Mouse (Mus musculus) stomach, embryonic 15.5 days (tissue): ENCODE measurements around the gene Arl10. TPM values are rescaled to one million over a fixed set of nuclear protein-coding genes. Genes with fewer than 3 reads are reported as not detected.
"Not testable (repeated sequence)": the region's sequence is repeated elsewhere in the genome, so short reads cannot be mapped to it uniquely, and the experiment has no call there.

Experiments used
- ATAC-seq: fragments of 200-750 bp; cut with Nextera tagmentation; 2 replicates; pipeline ENCODE4 v1.8.0; 2017; ENCODE audit warnings: low read depth, moderate number of reproducible peaks, moderate TSS enrichment; ENCODE audit not compliant: insufficient read depth, low FRiP score
- H3K27ac ChIP-seq: fragments of 300-500 bp; sonication (generic); 2 replicates; pipeline ENCODE4 v1.5.1; 2015; ENCODE audit warnings: mild to moderate bottlenecking, inconsistent platforms
- H3K27me3 ChIP-seq: fragments of 300-500 bp; sonication (generic); replicated peaks from 2 replicates; pipeline ENCODE4 v1.6.1; 2015; ENCODE audit warnings: inconsistent platforms
- H3K36me3 ChIP-seq: fragments of 300-500 bp; sonication (generic); 2 replicates; pipeline ENCODE4 v1.6.1; 2015; ENCODE audit warnings: inconsistent platforms
- H3K4me1 ChIP-seq: fragments of 300-500 bp; sonication (generic); 2 replicates; pipeline ENCODE4 v1.6.1; 2015; ENCODE audit warnings: inconsistent platforms
- H3K4me2 ChIP-seq: fragments of 300-500 bp; sonication (generic); 2 replicates; pipeline ENCODE4 v1.6.1; 2015; ENCODE audit warnings: mild to moderate bottlenecking, inconsistent platforms
- H3K4me3 ChIP-seq: fragments of 300-500 bp; sonication (generic); replicated peaks from 2 replicates; pipeline ENCODE4 v1.5.1; 2015; ENCODE audit warnings: inconsistent platforms
- H3K9ac ChIP-seq: fragments of 300-500 bp; sonication (generic); 2 replicates; pipeline ENCODE4 v1.6.1; 2015; ENCODE audit warnings: inconsistent platforms
- H3K9me3 ChIP-seq: fragments of 300-500 bp; sonication (generic); 2 replicates; pipeline ENCODE4 v1.6.1; 2016; ENCODE audit warnings: inconsistent platforms
- WGBS: fragments of 180-500 bp; shearing (Covaris S2); methylation state at CpG from one replicate; pipeline ENCODE4 v1.1.7; 2015; 5-methylcytosine and 5-hydroxymethylcytosine counted together
- polyA plus RNA-seq: library from polyadenylated mRNA; unstranded; fragments of >200 nt; fragmentation: Nextera tagmentation; extraction: Ambion mirVana; gene quantifications from 2 replicates; pipeline ENCODE4 v1.2.1, GENCODE M21; 2015

The Arl10 gene
- polyA plus RNA-seq, 1 experiment from 2014 or later: 26.3 TPM

DNA sequence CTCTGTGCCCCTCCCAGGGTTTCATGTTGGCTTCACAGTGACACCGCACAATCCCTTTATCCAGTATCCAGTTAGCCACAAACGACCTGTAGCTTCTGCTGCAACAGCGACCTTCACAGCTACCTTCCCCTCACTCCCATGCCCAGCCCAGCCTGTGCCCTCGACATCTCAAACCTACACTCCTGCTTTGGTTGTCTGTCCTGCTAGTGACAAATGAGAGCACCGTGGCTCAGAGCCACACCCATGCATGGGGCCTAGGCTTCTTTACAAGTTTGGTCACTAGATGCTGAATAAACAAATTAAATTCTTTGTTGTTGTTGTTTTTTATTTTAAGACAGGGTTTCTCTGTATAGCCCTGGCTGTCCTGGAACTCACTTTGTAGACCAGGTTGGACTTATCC, 32.4 kb downstream of the Arl10 start:
- no peak for ATAC-seq
- H3K4me1 ChIP-seq: peaks cover 14% of the 10 kb centered on the region; the same call in 1 of the 2 replicates
- no peaks in the 10 kb centered on the region for H3K27me3 ChIP-seq
- no peak overlapping the region for H3K9ac ChIP-seq
- H3K4me2 ChIP-seq: no peak overlapping the region
- H3K9me3 ChIP-seq: no peaks in the 10 kb centered on the region
- WGBS: 47% methylated on average over 5 of the region's 5 CpGs
- no peak overlapping the region for H3K4me3 ChIP-seq
- peaks cover 3% of the 10 kb centered on the region; the same call in 1 of the 2 replicates for H3K36me3 ChIP-seq
- no peak overlapping the region for H3K27ac ChIP-seq

DNA sequence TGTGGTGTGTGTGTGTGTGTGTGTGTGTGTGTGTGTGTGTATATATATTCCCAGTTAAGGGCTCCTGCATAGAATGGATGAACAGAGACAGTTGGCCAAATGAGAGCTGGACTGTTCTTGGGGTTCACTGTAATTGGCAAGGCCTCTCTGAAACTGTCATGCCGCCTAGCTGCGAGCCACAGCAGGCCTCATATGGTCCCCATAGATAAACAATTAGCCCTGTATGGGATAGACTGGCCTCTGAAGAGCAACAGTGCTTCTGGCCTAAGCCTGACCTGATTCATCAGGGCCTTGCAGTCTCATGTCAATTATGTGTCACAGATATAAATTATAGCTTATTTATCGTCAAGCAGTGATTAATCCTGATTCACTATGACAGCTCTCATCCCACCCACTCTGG, 33.2 kb downstream of the Arl10 start:
- Histone ChIP-seq H3K4me1 (peaks cover 14% of the 10 kb centered on the region; the same call in 1 of the 2 replicates), H3K27ac (no peak overlapping the region), H3K4me3 (no peak overlapping the region), H3K27me3 (no peaks in the 10 kb centered on the region), H3K9ac (no peak overlapping the region), H3K36me3 (peaks cover 3% of the 10 kb centered on the region; the same call in 1 of the 2 replicates), H3K9me3 (no peaks in the 10 kb centered on the region), H3K4me2 (no peak overlapping the region)
- 66% methylated on average over 3 of the region's 3 CpGs for WGBS
- ATAC-seq: no peak

DNA sequence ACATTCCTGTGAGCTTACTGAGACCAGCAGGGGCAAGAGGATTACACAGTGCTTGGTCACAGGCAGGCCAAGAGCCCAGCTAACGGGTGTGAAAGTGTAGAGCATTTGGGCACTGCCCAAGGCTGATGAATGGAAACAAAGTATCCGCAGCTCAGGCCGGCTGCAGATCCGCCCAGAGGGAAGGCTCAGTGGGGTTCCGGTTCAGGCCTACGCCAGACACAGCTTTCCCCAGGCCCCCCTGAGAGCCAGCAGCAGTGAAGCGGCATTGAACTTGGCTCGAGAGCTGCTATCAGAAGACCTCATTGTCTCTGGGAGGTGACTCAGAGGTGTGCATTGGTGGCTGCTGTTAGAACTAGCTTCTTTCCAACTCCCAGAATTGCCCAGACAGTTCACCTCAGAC, 33.9 kb downstream of the Arl10 start:
- 42% methylated on average over 8 of the region's 8 CpGs for WGBS
- Histone ChIP-seq H3K4me3 (no peak overlapping the region), H3K9ac (no peak overlapping the region), H3K27ac (no peak overlapping the region), H3K4me1 (peaks cover 14% of the 10 kb centered on the region; the same call in 1 of the 2 replicates), H3K9me3 (no peaks in the 10 kb centered on the region), H3K4me2 (no peak overlapping the region; the same call in 1 of the 2 replicates), H3K27me3 (no peaks in the 10 kb centered on the region), H3K36me3 (no peaks in the 10 kb centered on the region)
- ATAC-seq: no peak

DNA sequence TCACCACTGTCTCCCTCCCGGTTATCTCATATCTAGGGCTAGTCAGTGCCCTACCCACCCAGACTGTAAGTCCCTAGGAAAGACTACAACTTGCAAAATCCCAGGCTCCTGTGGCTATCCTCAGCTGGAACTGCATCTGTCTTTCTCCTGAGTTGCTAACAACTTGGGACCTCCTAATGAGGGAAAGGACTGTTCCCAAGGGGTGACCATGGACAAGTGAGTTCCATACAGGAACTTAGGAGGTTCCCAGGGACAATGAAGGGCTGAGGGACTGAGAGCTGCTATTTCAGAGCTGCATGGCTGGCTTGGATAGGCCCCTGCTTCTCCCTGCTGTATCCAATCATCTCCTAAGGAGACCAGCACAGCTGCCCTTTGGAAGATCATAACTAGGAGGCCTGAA, 34.5 kb downstream of the Arl10 start:
- no peak overlapping the region for H3K4me3 ChIP-seq
- H3K9ac ChIP-seq: no peak overlapping the region
- H3K4me1 ChIP-seq: peaks cover 14% of the 10 kb centered on the region; the same call in 1 of the 2 replicates
- no peaks in the 10 kb centered on the region for H3K36me3 ChIP-seq
- H3K9me3 ChIP-seq: no peaks in the 10 kb centered on the region
- H3K27ac ChIP-seq: no peak overlapping the region
- WGBS: 24% methylated on average over 1 of the region's 1 CpGs
- H3K27me3 ChIP-seq: no peaks in the 10 kb centered on the region
- ATAC-seq: no peak
- peak overlapping the region; percentile 14; the same call in 1 of the 2 replicates for H3K4me2 ChIP-seq

DNA sequence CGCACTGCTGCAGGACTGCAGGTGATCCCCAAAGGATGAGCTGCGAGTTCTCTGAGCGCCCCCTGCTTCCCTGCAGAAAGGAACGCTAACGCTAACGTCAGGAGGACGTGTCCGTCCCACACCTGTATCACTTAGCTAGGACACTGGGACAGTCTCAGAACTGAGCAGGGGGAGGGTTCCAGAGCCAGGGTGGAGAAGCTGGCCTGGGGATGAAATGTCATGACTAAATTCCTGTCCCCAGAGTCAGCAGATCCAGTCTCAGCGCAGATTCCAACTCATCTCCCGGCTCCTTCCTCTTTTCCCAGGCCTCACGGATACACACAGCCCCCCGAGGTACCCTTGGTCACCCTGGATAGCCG, 35.8 kb downstream of the Arl10 start:
- Histone ChIP-seq H3K36me3 (no peaks in the 10 kb centered on the region), H3K4me3 (peak overlapping the region; percentile 78), H3K9ac (peak overlapping the region; percentile 73), H3K4me1 (peaks cover 14% of the 10 kb centered on the region; the same call in 1 of the 2 replicates), H3K9me3 (no peaks in the 10 kb centered on the region), H3K4me2 (peak overlapping the region; percentile 95), H3K27ac (peak overlapping the region; percentile 64; the same call in 1 of the 2 replicates), H3K27me3 (no peaks in the 10 kb centered on the region)
- 12% methylated on average over 13 of the region's 13 CpGs for WGBS
- peak; percentile 12; the same call in 1 of the 2 replicates for ATAC-seq

DNA sequence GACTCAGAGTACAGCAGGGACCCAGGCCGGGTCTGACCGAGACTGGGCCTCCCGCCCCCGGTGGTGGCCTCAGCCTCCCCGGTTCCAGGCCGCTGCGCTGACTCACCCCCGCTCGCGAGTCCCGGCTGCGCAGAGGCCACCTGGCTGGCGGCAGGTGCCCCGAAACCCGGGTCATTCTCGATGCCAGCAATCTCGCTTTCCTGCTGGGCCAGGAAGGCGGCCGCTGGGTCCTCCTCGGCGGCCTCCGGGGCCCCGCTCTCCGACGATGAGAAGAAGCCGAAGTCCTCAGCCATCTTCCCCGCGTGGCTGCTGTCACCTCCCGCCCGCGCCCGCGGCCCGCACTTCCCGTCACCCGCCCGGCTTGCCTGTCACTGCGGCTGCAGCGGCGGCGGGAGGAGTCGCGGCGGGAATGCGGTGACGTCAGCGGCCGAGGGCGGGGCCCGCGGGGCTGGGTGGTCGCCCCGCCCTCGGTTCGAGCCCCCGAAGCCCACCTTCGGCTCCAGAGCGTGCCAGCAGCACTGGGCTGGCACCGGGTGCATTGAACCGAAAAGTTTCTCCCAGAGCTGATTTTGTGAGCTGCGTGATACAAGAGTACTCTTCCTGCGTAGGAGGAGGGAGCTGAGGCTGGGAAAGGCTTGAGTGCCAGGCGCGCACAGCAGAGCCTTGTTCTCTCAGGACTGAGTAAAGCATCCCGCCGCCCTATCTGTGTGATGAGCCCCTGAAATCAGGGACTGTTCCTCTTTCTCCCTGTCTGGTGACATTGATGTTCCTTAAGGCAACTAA, 36.3 kb downstream of the Arl10 start, which contains the start of gene Cltb:
Cltb (minus strand) TSS at position 373 of the 783 bp plus-strand sequence.
- no peaks in the 10 kb centered on the region for H3K27me3 ChIP-seq
- ATAC-seq: peak; percentile 73; the same call in 1 of the 2 replicates
- H3K9ac ChIP-seq: peak within 1 kb of the TSS; percentile 73
- peak within 1 kb of the TSS; percentile 78 for H3K4me3 ChIP-seq
- peaks cover 14% of the 10 kb centered on the region; the same call in 1 of the 2 replicates for H3K4me1 ChIP-seq
- H3K36me3 ChIP-seq: no peaks in the 10 kb centered on the region
- peak within 1 kb of the TSS; percentile 95 for H3K4me2 ChIP-seq
- peak within 1 kb of the TSS; percentile 64 for H3K27ac ChIP-seq
- WGBS: under 1% methylated on average over 65 of the region's 66 CpGs
- no peaks in the 10 kb centered on the region for H3K9me3 ChIP-seq

DNA sequence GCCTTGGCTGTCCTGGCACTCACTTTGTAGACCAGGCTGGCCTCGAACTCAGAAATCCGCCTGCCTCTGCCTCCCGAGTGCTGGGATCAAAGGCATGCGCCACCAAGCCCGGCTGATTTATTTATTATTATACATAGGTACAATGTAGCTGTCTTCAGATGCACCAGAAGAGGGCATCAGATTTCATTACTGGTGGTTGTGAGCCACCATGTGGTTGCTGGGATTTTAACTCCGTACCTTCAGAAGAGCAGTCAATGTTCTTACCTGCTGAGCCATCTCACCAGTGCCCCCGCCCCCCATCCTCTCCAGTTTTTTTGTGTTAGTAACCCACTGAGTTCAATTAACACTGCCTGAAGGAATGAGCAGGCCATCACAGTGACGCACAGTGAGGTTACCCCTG, 38.3 kb downstream of the Arl10 start:
- not testable (repeated sequence) for H3K27ac ChIP-seq, H3K27me3 ChIP-seq, H3K36me3 ChIP-seq, H3K9me3 ChIP-seq, ATAC-seq, H3K4me2 ChIP-seq, H3K9ac ChIP-seq, H3K4me3 ChIP-seq
- 80% methylated on average over 8 of the region's 8 CpGs for WGBS
- H3K4me1 ChIP-seq: peaks cover 14% of the 10 kb centered on the region; the same call in 1 of the 2 replicates

DNA sequence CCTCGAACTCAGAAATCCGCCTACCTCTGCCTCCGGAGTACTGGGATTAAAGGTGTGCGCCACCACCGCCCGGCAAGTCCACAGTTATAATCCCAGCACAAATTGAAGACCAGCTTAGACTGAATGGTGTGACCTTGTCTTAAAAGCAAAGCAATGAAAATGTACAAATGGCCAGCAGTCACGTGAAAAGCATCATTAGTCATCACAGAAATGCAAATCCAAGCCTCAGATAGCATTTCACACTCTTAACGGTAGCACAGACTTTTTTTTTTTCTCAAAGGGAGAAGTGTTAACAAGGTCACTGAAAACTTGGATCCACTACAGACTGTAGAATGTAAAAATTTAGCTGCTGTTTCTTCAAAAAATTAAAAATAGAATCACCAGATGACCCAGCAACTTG, 41.5 kb downstream of the Arl10 start:
- Histone ChIP-seq H3K4me1 (no peaks in the 10 kb centered on the region), H3K4me2 (no peak overlapping the region), H3K27ac (no peak overlapping the region), H3K9me3 (no peaks in the 10 kb centered on the region), H3K27me3 (no peaks in the 10 kb centered on the region), H3K36me3 (no peaks in the 10 kb centered on the region), H3K4me3 (no peak overlapping the region), H3K9ac (no peak overlapping the region)
- 77% methylated on average over 8 of the region's 8 CpGs for WGBS
- no peak for ATAC-seq

DNA sequence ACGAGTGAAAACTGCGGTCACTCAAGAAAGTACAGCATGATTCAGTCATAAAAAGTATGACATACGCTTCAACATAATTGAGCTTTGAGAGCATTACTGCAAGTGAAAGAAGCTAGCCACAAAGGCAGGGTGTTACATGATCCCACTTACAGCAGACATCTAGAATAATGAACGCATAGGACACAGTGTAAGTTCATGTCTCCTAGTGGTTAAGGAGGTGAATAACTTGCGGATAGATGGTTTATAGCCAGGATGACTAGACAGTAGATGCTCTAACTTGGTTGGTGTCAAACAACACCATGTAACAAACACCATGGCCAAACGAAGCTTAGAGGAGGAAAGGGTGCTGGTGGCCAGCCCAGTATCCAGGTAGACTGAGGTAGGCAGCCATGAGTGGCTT, 42.2 kb downstream of the Arl10 start:
- Histone ChIP-seq H3K9me3 (no peaks in the 10 kb centered on the region), H3K4me2 (no peak overlapping the region), H3K4me3 (no peak overlapping the region), H3K27ac (no peak overlapping the region), H3K9ac (no peak overlapping the region), H3K36me3 (no peaks in the 10 kb centered on the region), H3K27me3 (no peaks in the 10 kb centered on the region), H3K4me1 (no peaks in the 10 kb centered on the region)
- no peak for ATAC-seq
- 66% methylated on average over 6 of the region's 6 CpGs for WGBS

DNA sequence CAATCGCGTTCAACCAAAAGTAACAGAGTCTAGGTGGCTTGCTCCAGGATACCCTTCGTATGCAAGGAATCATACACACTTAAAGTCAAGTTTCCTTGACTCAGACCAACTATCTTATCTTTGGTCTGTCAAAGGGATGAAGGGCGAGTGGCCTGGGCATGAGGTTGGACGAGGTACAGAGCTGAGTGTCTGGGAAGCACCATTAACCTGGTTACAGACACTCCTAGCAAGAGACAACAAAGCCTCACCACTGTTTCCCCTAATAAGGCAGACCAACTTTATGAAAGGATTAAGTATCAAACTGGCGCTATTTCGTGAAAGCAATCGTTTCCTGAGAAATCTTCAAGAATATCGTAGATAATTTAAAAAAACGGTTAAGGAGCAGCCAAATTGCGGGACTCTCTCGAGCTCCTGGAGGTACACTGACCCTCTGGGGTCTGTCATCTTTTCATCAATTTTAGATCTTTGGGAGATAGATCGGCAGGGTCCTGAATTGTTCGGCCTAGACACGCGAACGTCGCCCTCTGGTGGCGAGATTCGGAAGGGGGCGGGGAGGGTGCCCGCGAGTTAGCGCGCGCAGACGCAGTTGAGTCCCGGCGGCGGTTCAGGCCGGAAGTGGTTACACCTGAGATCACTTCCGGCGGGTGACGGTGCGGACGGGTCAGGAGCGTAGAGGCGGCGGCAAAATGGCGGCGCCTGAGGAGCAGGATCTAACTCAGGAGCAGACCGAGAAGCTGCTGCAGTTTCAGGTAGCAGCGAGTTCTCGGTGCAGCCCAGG, 46.5 kb downstream of the Arl10 start, which contains the start of gene Faf2:
Faf2 (plus strand) TSS at position 630 of the 778 bp plus-strand sequence.
- H3K4me3 ChIP-seq: peak within 1 kb of the TSS; percentile 97
- peak within 1 kb of the TSS; percentile 85 for H3K4me2 ChIP-seq
- no peaks in the 10 kb centered on the region for H3K9me3 ChIP-seq
- peak; percentile 97 for ATAC-seq
- peak within 1 kb of the TSS; percentile 96 for H3K9ac ChIP-seq
- H3K36me3 ChIP-seq: no peaks in the 10 kb centered on the region
- H3K4me1 ChIP-seq: peaks cover 15% of the 10 kb centered on the region; the same call in 1 of the 2 replicates
- H3K27me3 ChIP-seq: no peaks in the 10 kb centered on the region
- WGBS: 10% methylated on average over 44 of the region's 44 CpGs
- peak within 1 kb of the TSS; percentile 79 for H3K27ac ChIP-seq

DNA sequence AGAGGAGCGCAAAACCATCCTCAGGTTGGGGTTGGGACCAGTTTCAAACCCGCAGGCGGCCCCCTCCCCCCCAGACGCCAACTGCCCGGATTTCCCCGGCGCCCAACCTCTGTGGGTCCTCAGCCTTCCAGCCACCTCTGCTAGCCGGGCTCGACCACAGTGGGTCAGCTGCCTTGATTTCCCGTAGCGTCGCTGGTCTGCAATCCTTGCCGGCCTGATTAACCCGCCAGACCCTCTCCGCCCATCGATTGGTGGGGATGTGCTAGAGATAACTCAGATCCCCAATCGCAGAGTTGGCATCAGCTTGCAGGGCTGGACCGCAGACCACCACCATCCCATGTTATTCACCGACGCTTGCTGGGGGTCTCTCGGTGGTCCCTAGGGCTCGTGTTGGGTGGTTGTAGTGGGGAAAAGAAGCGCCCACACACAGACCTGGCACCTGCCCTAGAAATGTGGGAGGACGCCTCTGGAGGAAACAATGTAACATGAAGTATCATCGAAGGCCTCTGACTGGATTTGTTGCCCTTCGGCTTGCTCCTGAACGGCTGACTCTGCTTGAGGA, 47.2 kb downstream of the Arl10 start:
- Histone ChIP-seq H3K27me3 (no peaks in the 10 kb centered on the region), H3K4me2 (peak overlapping the region; percentile 85), H3K9me3 (no peaks in the 10 kb centered on the region), H3K9ac (peak overlapping the region; percentile 96), H3K4me1 (peaks cover 15% of the 10 kb centered on the region; the same call in 1 of the 2 replicates), H3K4me3 (peak overlapping the region; percentile 97), H3K36me3 (no peaks in the 10 kb centered on the region), H3K27ac (peak overlapping the region; percentile 79)
- under 1% methylated on average over 27 of the region's 27 CpGs for WGBS
- ATAC-seq: peak; percentile 53
